Mouse (Mus musculus): ENCODE measurements at regions not wholly inside any gene's neighbourhood (a gene's known extent, or its start where the extent isn't known, plus 50 kb on each side); places are given as distances from the start of the nearest gene placed in this dataset.

- H3K27ac ChIP-seq, result no peak overlapping the region
- no peak for DNase-seq
- intact Hi-C loops (cut with DNase I), result no loop called here
- no peak overlapping the region for H3K4me3 ChIP-seq
- TF ChIP-seq CTCF (IDR thresholded peaks at IDR 0.05), result no peak
Observed at GRCm38 (mm10) chr1:73753157-73753556, 371.1 kb downstream of the Tns1 start.

- H3K4me3 ChIP-seq, result no peak overlapping the region
- DNase-seq, result no peak
- H3K27ac ChIP-seq, result no peak overlapping the region
- TF ChIP-seq CTCF (IDR thresholded peaks at IDR 0.05), result no peak
- intact Hi-C loops (cut with DNase I), result no loop called here
Observed at GRCm38 (mm10) chr1:73748702-73749101, 375.5 kb downstream of the Tns1 start.

- Histone ChIP-seq H3K27ac (no peak overlapping the region), H3K4me3 (no peak overlapping the region)
- intact Hi-C loops (cut with DNase I), result no loop called here
- TF ChIP-seq CTCF (IDR thresholded peaks at IDR 0.05), result no peak
- DNase-seq, result no peak
Observed at GRCm38 (mm10) chr1:73744555-73745234, 379.6 kb downstream of the Tns1 start.

- no peak for DNase-seq
- intact Hi-C loops (cut with DNase I), result no loop called here
- no peak for TF ChIP-seq CTCF (IDR thresholded peaks at IDR 0.05)
- H3K27ac ChIP-seq, result no peak overlapping the region
- no peak overlapping the region for H3K4me3 ChIP-seq
Observed at GRCm38 (mm10) chr1:73743737-73744554, 380.3 kb downstream of the Tns1 start.

- DNase-seq, result peak; percentile 50
- TF ChIP-seq CTCF (IDR thresholded peaks at IDR 0.05), result peak; percentile 56
- intact Hi-C loops (cut with DNase I), result no loop called here
- H3K4me3 ChIP-seq, result no peak overlapping the region
- H3K27ac ChIP-seq, result no peak overlapping the region
Observed at GRCm38 (mm10) chr1:73737083-73737482, 387.2 kb downstream of the Tns1 start.

GRCm38 (mm10) chr1:73728377-73728776 is 395.9 kb downstream of the Tns1 start:
- intact Hi-C loops (cut with DNase I), result no loop called here
- DNase-seq, result no peak
- TF ChIP-seq CTCF (IDR thresholded peaks at IDR 0.05), result no peak
- no peak overlapping the region for H3K4me3 ChIP-seq
- no peak overlapping the region for H3K27ac ChIP-seq

- no peak overlapping the region for H3K27ac ChIP-seq
Observed at GRCm38 (mm10) chr1:73727781-73728180, 396.5 kb downstream of the Tns1 start.

GRCm38 (mm10) chr1:73726658-73727057 is 397.6 kb downstream of the Tns1 start:
- TF ChIP-seq CTCF (IDR thresholded peaks at IDR 0.05), result no peak
- no peak overlapping the region for H3K4me3 ChIP-seq
- H3K27ac ChIP-seq, result no peak overlapping the region
- intact Hi-C loops (cut with DNase I), result no loop called here
- no peak for DNase-seq

More at GRCm38 (mm10) chr1:73727781-73728180, 396.5 kb downstream of the Tns1 start:
- no peak overlapping the region for H3K4me3 ChIP-seq
- intact Hi-C loops (cut with DNase I), result no loop called here
- no peak for DNase-seq
- no peak for TF ChIP-seq CTCF (IDR thresholded peaks at IDR 0.05)

- TF ChIP-seq CTCF (IDR thresholded peaks at IDR 0.05), result no peak
- Histone ChIP-seq H3K4me3 (no peak overlapping the region), H3K27ac (no peak overlapping the region; the same call in 1 of the 2 replicates)
- intact Hi-C loops (cut with DNase I), result no loop called here
- DNase-seq, result peak; percentile 19
Observed at GRCm38 (mm10) chr1:73725486-73725885, 398.8 kb downstream of the Tns1 start.

GRCm38 (mm10) chr1:73724551-73724950 is 399.7 kb downstream of the Tns1 start:
- Histone ChIP-seq H3K4me3 (no peak overlapping the region), H3K27ac (no peak overlapping the region; the same call in 1 of the 2 replicates)
- intact Hi-C loops (cut with DNase I), result no loop called here
- no peak for TF ChIP-seq CTCF (IDR thresholded peaks at IDR 0.05)
- DNase-seq, result no peak

GRCm38 (mm10) chr1:73721486-73722225 is 402.6 kb downstream of the Tns1 start:
- no peak for TF ChIP-seq CTCF (IDR thresholded peaks at IDR 0.05)

GRCm38 (mm10) chr1:73718421-73718820 is 405.8 kb downstream of the Tns1 start:
- Histone ChIP-seq H3K27ac (no peak overlapping the region), H3K4me3 (no peak overlapping the region)
- no peak for TF ChIP-seq CTCF (IDR thresholded peaks at IDR 0.05)
- DNase-seq, result no peak
- intact Hi-C loops (cut with DNase I), result loop anchor here (5.0 kb wide), 1 partner anchor 46 kb away; no protein-coding TSS in a partner anchor

More at GRCm38 (mm10) chr1:73721486-73722225, 402.6 kb downstream of the Tns1 start:
- H3K27ac ChIP-seq, result no peak overlapping the region
- no peak for DNase-seq
- intact Hi-C loops (cut with DNase I), result no loop called here
- no peak overlapping the region for H3K4me3 ChIP-seq

- peak; percentile 57 for DNase-seq
- intact Hi-C loops (cut with DNase I), result loop anchor here (5.0 kb wide), 1 partner anchor 45 kb away; no protein-coding TSS in a partner anchor
- no peak overlapping the region for H3K27ac ChIP-seq
- no peak overlapping the region for H3K4me3 ChIP-seq
- no peak for TF ChIP-seq CTCF (IDR thresholded peaks at IDR 0.05)
Observed at GRCm38 (mm10) chr1:73717401-73717800, 406.8 kb downstream of the Tns1 start.

All from gastrocnemius, adult 2 months (tissue).